Mouse (Mus musculus) myocyte (in vitro differentiated cells): ENCODE measurements around the gene Ube4b. TPM values are rescaled to one million over a fixed set of nuclear protein-coding genes. Genes with fewer than 3 reads are reported as not detected.

Experiments used
- H3K27me3 ChIP-seq: one replicate; pipeline ENCODE4 v1.6.1; 2011; ENCODE audit not compliant: control insufficient read depth, insufficient read depth, insufficient read length
- H3K36me3 ChIP-seq: one replicate; pipeline ENCODE4 v1.6.1; 2011; ENCODE audit not compliant: control insufficient read depth, insufficient read depth
- H3K4me2 ChIP-seq: one replicate; pipeline ENCODE4 v1.6.1; 2011; ENCODE audit warnings: low read depth, control low read depth
- H3K4me3 ChIP-seq: one replicate; pipeline ENCODE4 v1.5.1; 2011; ENCODE audit warnings: mild to moderate bottlenecking, control low read depth, moderate library complexity
- H3K79me2 ChIP-seq: one replicate; pipeline ENCODE4 v1.6.1; 2011; ENCODE audit not compliant: control insufficient read depth, insufficient read depth
- H3ac ChIP-seq: one replicate; pipeline ENCODE4 v1.6.1; 2011; ENCODE audit not compliant: control insufficient read depth, insufficient read length
- CEBPB ChIP-seq: IDR thresholded peaks from 2 replicates; pipeline ENCODE4 v1.6.1; 2011; ENCODE audit warnings: mild to moderate bottlenecking, moderate library complexity; ENCODE audit not compliant: poor library complexity, insufficient read depth, severe bottlenecking
- E2F4 ChIP-seq: IDR thresholded peaks from one replicate; pipeline ENCODE4 v1.6.1; 2011; ENCODE audit warnings: mild to moderate bottlenecking, control low read depth, moderate library complexity; ENCODE audit not compliant: insufficient read depth
- MAX ChIP-seq: IDR thresholded peaks from one replicate; pipeline ENCODE4 v1.6.1; 2011; ENCODE audit warnings: low read depth, mild to moderate bottlenecking, control low read depth
- MYOD1 ChIP-seq, 3 experiments: IDR thresholded peaks; one replicate each; pipeline ENCODE4 v1.6.1; 2011; ENCODE audit warnings: control low read depth in 2 of 3, low read depth in 2 of 3, mild to moderate bottlenecking in 2 of 3, moderate library complexity in 1 of 3; ENCODE audit not compliant: insufficient read length in 2 of 3, control insufficient read depth in 1 of 3
- MYOG ChIP-seq, 3 experiments: IDR thresholded peaks; one replicate each; pipeline ENCODE4 v1.6.1; 2011; ENCODE audit warnings: control low read depth in 2 of 3, low read depth in 2 of 3, mild to moderate bottlenecking in 2 of 3; ENCODE audit not compliant: insufficient read length in 2 of 3, control insufficient read depth in 1 of 3, insufficient read depth in 1 of 3
- POLR2A ChIP-seq: IDR thresholded peaks from one replicate; pipeline ENCODE4 v1.6.1; 2011; ENCODE audit warnings: low read depth, mild to moderate bottlenecking, control low read depth, moderate library complexity; ENCODE audit not compliant: insufficient read length
- POLR2AphosphoS2 ChIP-seq: IDR thresholded peaks from one replicate; pipeline ENCODE4 v1.6.1; 2011; ENCODE audit warnings: low read depth, control low read depth; ENCODE audit not compliant: insufficient read length
- REST ChIP-seq: IDR thresholded peaks from one replicate; pipeline ENCODE4 v1.6.1; 2011; ENCODE audit warnings: mild to moderate bottlenecking, control low read depth, moderate library complexity; ENCODE audit not compliant: insufficient read depth, insufficient read length
- SRF ChIP-seq: IDR thresholded peaks from one replicate; pipeline ENCODE4 v1.6.1; 2011; ENCODE audit warnings: low read depth; ENCODE audit not compliant: control insufficient read depth, insufficient read length
- TCF12 ChIP-seq: IDR thresholded peaks from one replicate; pipeline ENCODE4 v1.6.1; 2011; ENCODE audit warnings: mild to moderate bottlenecking, control low read depth; ENCODE audit not compliant: poor library complexity, insufficient read depth, severe bottlenecking
- TCF3 ChIP-seq: IDR thresholded peaks from one replicate; pipeline ENCODE4 v1.6.1; 2011; ENCODE audit warnings: low read depth, control low read depth; ENCODE audit not compliant: insufficient read length
- USF1 ChIP-seq: IDR thresholded peaks from one replicate; pipeline ENCODE4 v1.6.1; 2011; ENCODE audit warnings: low read depth, mild to moderate bottlenecking, control low read depth, moderate library complexity
- polyA plus RNA-seq: library from polyadenylated mRNA; unstranded; fragments of >200 nt; fragmentation: generic; extraction: Trizol; gene quantifications from one replicate; pipeline ENCODE4 v1.2.1, GENCODE M21; 2012; ENCODE audit warnings: missing spikeins

Gene Ube4b
- polyA plus RNA-seq, 1 experiment: 57.4 TPM

DNA sequence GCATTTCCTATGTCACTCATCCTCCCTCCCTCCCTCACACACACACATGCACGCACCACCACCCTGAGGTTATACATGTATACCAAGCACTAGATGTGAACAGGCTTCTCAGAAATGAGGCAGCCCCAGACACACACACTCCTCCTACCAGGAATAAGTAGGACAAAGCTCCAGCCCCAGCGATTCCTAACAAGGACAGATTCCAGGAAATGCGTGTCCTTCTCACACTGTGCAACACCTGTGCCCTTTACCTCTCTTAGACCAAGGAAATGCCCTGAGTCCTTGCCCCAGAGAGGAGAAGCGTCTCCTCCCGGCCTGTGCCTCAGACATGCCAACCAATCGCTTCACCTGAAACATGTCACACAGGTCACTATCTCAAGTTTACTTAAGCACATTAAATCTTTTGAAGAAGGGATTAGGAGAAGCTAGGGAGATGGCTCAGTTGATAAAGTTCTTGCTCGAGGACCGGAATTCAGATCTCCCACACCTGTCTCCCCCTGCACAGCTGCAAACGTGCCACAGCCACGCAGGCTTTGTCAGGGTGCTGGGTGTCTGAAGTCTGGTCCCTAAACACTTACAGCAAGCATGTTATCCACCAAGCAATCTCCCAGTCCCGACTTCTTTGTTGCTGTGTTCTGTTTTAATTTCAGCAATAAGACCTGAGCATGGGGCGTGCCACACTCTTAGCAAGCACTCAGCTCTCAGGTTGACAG lies 25.5 kb downstream of the Ube4b start:
- H3K27me3 ChIP-seq: no peaks in the 10 kb centered on the region
- TF ChIP-seq REST: no peak
- peak; percentile 43 for TF ChIP-seq TCF12
- no peak for TF ChIP-seq MAX
- peak; percentile 27 for TF ChIP-seq TCF3
- peak in 2 of 3 experiments; percentile 89 to 90 for TF ChIP-seq MYOD1 (IDR thresholded peaks at IDR 0.05; ENCODE audit: control insufficient read depth in 1 of 3, insufficient read length in 2 of 3, low read depth in 2 of 3)
- no peak for TF ChIP-seq POLR2A
- TF ChIP-seq MYOG (IDR thresholded peaks at IDR 0.05; ENCODE audit: control insufficient read depth in 1 of 3, insufficient read depth in 1 of 3, insufficient read length in 2 of 3, low read depth in 2 of 3): peak in 2 of 3 experiments; percentile 87 to 94

DNA sequence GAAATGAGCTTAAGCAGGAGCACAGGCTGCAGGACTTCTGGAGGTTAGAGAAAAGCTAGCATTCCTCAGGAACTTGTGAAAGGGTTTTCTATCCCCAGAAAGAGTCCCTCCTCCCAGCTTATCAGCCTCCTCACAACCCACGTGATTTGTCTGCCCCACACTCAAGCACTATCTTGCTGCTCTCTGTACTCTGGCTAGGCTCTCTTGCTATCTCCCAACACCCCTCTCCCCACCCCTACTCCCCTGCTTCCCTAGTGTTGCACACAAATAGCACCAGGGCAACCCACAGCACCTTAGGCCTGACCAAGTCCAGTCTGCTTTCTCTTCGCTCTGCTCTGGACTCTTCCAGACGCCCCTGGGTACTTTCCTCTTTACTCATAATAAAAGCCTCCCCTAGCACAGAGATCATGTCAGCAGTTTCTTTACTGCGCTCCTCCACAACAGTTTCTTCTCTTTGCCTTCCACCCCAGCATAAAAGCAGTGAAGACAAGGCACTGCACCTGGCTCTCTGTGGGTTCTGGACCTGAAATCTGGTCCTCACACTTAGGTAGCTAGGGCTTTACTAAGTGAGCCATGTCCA lies 27.1 kb downstream of the Ube4b start:
- Histone ChIP-seq H3K4me3 (no peak overlapping the region), H3K79me2 (peaks cover 58% of the 10 kb centered on the region), H3ac (no peak overlapping the region), H3K4me2 (no peak overlapping the region), H3K27me3 (no peaks in the 10 kb centered on the region), H3K36me3 (peaks cover 13% of the 10 kb centered on the region)
- TF ChIP-seq MAX (no peak), E2F4 (no peak), CEBPB (no peak)

More for the DNA sequence above, 25.5 kb downstream of the Ube4b start:
- Histone ChIP-seq H3K4me2 (peak overlapping the region; percentile 70), H3K79me2 (peaks cover 63% of the 10 kb centered on the region), H3K4me3 (no peak overlapping the region), H3ac (no peak overlapping the region), H3K36me3 (peaks cover 13% of the 10 kb centered on the region)

DNA sequence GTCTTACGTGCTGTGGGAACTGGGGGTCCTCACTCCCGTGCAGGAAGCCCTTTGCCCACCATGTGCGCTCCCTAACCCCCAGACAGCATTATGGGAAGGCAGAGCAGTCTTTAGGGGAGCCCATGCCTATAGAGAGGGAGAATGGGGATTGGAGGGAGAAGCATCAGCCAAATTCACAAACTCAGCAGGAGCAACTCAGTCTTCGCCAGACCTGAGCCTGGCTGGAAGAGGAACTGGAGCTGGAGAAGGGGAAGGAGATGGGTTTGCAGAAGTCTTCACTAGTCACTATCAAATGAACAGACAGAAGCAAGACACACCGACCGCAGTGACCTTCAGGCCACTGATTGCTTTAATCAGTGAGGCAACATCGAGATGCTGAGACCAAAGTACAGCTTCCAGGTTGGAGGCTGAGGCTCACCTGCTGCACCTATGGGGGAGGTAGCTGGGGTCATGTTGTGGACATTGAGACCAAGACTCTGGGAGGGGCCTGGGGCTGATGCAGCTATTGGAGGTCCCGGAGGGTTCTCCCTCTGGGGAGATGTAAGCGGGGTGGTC lies 28.3 kb downstream of the Ube4b start:
- Histone ChIP-seq H3K4me3 (no peak overlapping the region), H3K27me3 (no peaks in the 10 kb centered on the region), H3K4me2 (no peak overlapping the region), H3K36me3 (peaks cover 13% of the 10 kb centered on the region), H3K79me2 (peaks cover 58% of the 10 kb centered on the region), H3ac (no peak overlapping the region)
- TF ChIP-seq SRF: no peak
- no peak for TF ChIP-seq E2F4
- TF ChIP-seq TCF3: no peak
- TF ChIP-seq POLR2A: no peak
- TF ChIP-seq TCF12: no peak
- TF ChIP-seq REST: no peak
- TF ChIP-seq MYOG (IDR thresholded peaks at IDR 0.05; ENCODE audit: control insufficient read depth in 1 of 3, insufficient read depth in 1 of 3, insufficient read length in 2 of 3, low read depth in 2 of 3): no peak
- TF ChIP-seq USF1: no peak
- no peak for TF ChIP-seq MYOD1 (IDR thresholded peaks at IDR 0.05; ENCODE audit: control insufficient read depth in 1 of 3, insufficient read length in 2 of 3, low read depth in 2 of 3)
- no peak for TF ChIP-seq CEBPB
- no peak for TF ChIP-seq POLR2AphosphoS2
- TF ChIP-seq MAX: no peak

DNA sequence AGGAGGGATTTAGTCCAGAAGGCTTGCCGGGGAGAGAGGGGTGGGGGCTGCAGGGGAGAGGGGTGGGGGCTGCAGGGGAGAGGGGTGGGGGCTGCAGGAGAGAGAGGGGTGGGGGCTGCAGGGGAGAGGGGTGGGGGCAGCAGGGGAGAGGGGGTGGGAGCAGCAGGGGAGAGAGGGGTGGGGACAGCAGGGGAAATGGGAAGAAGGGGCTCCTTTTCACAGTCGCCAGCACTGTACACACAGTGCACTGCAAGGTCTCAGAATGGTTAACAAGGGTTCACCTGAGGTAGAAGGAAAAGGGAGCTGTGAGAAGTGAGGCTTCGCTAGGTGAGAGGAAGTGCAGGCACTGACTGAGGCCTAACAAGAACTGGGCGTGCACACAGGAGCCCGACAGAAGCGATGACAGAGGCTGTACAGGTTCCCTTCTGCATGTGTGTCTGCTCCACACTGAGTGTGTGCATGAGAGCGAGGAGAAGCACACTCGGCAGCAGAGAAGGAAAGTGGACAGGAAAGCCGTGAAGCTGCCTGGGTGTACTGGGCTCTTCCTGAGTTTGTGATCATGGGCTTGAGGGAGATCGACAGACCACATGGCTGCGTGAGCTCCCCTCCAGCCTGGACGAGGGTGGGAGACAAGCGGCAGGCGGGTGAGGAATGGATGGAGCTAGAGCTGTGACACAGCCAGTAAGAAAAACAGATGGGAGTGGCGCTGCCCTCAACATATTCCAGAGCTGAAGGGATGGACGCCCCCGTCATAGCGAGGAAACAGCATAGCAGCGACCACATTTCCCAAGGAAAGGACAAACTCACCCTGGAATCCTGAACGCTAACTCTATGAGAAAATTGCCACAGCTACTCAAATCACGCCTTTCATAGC lies 29.9 kb downstream of the Ube4b start:
- Histone ChIP-seq H3K79me2 (peaks cover 63% of the 10 kb centered on the region), H3K4me3 (no peak overlapping the region), H3K36me3 (peaks cover 13% of the 10 kb centered on the region), H3K4me2 (no peak overlapping the region), H3ac (no peak overlapping the region), H3K27me3 (no peaks in the 10 kb centered on the region)
- TF ChIP-seq MYOD1 (IDR thresholded peaks at IDR 0.05; ENCODE audit: control insufficient read depth in 1 of 3, insufficient read length in 2 of 3, low read depth in 2 of 3) (no peak), SRF (no peak), TCF3 (no peak), REST (no peak), MAX (no peak), E2F4 (no peak), USF1 (no peak), MYOG (IDR thresholded peaks at IDR 0.05; ENCODE audit: control insufficient read depth in 1 of 3, insufficient read depth in 1 of 3, insufficient read length in 2 of 3, low read depth in 2 of 3) (no peak), POLR2A (no peak), CEBPB (no peak), POLR2AphosphoS2 (no peak), TCF12 (no peak)
